Mouse (Mus musculus) cerebellum, adult 2 months (tissue): ENCODE measurements around the gene Itgb7. TPM values are rescaled to one million over a fixed set of nuclear protein-coding genes. Genes with fewer than 3 reads are reported as not detected.

Experiments used
- DNase-seq, 2 experiments: peaks; one replicate each; pipeline ENCODE4 v3.0.0; 2021
- H3K27ac ChIP-seq: fragments of 200-500 bp; 2 replicates; pipeline ENCODE4 v1.5.1; 2012; ENCODE audit warnings: low read length, control low read depth, inconsistent platforms; ENCODE audit not compliant: insufficient read depth
- H3K27me3 ChIP-seq: fragments of 200-500 bp; 2 replicates; pipeline ENCODE4 v1.6.1; 2012; ENCODE audit warnings: inconsistent platforms, mild to moderate bottlenecking, low read length, moderate library complexity; ENCODE audit not compliant: control insufficient read depth, insufficient read depth
- H3K4me1 ChIP-seq: fragments of 200-500 bp; 2 replicates; pipeline ENCODE4 v1.6.1; 2011; ENCODE audit warnings: low read length; ENCODE audit not compliant: control insufficient read depth, insufficient read depth
- H3K4me3 ChIP-seq: fragments of 200-500 bp; replicated peaks from 2 replicates; pipeline ENCODE3; 2011; ENCODE audit warnings: mild to moderate bottlenecking, low read depth, low read length, control low read depth; ENCODE audit not compliant: insufficient read depth
- CTCF ChIP-seq: fragments of 200-500 bp; IDR thresholded peaks from 2 replicates; pipeline ENCODE4 v1.5.1; 2011; ENCODE audit warnings: low read depth, mild to moderate bottlenecking, control low read depth, low read length, moderate library complexity, borderline replicate concordance; ENCODE audit not compliant: insufficient read depth
- POLR2A ChIP-seq: fragments of 200-500 bp; IDR thresholded peaks from 2 replicates; pipeline ENCODE4 v1.6.1; 2011; ENCODE audit warnings: low read length, control low read depth, borderline replicate concordance; ENCODE audit not compliant: insufficient read depth
- WGBS: fragments of 180-500 bp; shearing (Covaris S2); methylation state at CpG from one replicate; pipeline ENCODE4 v1.1.7; 2018; 5-methylcytosine and 5-hydroxymethylcytosine counted together
- polyA plus RNA-seq: library from polyadenylated mRNA; depleted of rRNA; stranded (reverse); fragments of >200 nt; gene quantifications from 2 replicates; pipeline ENCODE4 v1.2.3, GENCODE M21; 2012

Gene Itgb7
- polyA plus RNA-seq, 1 experiment, result 5.2 TPM

DNA sequence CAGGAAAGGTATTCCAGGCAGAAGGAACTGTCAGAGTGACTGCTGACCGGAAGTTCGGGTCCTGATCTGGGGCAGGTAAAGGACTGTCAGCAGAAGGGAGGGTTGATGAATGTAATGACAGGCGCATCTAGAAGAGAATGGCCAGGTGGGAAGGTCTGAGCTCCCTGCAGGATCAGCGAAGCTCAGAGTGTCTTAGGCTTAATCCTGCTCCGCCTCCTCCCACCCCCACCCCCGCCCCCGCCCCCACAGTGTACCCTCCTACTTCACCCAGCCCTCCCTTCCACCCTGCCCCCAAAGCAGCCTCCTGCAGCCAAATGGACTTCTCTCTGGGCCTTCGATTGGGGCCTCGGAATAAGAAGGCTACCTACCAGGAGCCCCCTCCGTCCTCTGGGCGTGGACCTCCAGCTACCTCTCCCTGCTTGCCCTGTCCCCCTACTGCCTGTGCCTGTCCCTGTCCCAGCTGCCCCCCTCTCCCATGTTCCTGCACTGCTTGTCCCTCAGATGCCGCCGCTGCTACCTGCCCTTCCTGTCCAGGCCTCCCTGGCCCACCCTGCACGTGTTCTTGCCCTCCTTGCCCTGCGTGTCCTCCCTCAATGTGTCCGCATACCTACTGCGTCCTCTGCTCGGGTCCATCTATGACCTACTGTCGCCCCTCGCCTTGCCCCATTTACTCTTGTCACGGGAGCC, 38.7 kb upstream of the Itgb7 start, which contains the start of gene Gm9918:
TSS of gene Gm9918 (plus strand) at position 290 of the 687 bp plus-strand sequence.
- WGBS, result 14% methylated on average over 20 of the region's 21 CpGs
- Histone ChIP-seq H3K4me3 (no peak within 1 kb of the TSS), H3K27ac (no peak within 1 kb of the TSS), H3K4me1 (no peaks in the 10 kb centered on the region), H3K27me3 (no peaks in the 10 kb centered on the region)
- DNase-seq, result no peak
- no peak for TF ChIP-seq POLR2A
- no peak for TF ChIP-seq CTCF

DNA sequence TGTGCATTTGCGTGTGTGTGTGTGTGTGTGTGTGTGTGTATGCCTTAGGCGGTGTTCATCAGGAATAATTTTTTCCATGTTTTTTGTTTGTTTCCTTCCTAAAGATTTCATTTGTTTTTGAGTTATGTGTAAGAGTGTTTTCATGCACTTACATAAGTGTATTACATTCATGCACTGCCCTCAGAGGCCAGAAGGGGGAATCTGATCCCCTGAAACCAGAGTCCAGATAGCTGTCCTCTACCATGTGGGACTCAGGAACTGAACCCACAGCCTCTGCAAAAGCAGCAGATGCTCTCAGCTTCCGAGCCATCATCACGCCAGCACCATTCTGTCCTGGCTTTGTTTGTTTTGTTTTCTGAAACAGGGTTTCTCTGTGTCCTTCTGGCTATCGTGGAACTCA, 33.8 kb upstream of the Itgb7 start:
- no peak for DNase-seq
- WGBS, result 86% methylated on average over 5 of the region's 5 CpGs
- no peaks in the 10 kb centered on the region for H3K4me1 ChIP-seq
- TF ChIP-seq CTCF, result no peak
- TF ChIP-seq POLR2A, result no peak
- no peak overlapping the region for H3K4me3 ChIP-seq
- H3K27ac ChIP-seq, result no peak overlapping the region
- H3K27me3 ChIP-seq, result no peaks in the 10 kb centered on the region

DNA sequence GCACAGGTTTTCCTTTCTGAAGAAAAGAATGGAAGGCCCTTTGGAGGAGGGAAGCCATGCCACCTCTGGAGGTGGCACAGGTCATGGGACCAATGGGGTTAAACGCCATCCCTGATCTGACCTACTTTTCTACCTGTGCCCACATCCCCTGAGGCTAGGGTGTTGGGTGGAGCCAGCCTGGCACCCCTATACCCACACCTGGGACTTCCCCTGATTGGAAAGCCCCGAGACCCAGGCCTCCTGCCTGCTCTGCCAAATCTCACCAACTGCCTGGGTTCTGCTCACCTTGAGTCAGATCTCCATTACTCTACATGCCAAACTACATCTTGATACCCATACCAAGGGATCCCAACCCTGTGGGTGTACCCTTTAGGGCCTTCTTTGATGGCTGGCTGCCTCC, 31.3 kb upstream of the Itgb7 start:
- WGBS, result 72% methylated on average over 2 of the region's 2 CpGs
- Histone ChIP-seq H3K27ac (no peak overlapping the region), H3K27me3 (no peaks in the 10 kb centered on the region), H3K4me1 (no peaks in the 10 kb centered on the region), H3K4me3 (no peak overlapping the region)
- TF ChIP-seq POLR2A (no peak), CTCF (no peak)
- no peak for DNase-seq

DNA sequence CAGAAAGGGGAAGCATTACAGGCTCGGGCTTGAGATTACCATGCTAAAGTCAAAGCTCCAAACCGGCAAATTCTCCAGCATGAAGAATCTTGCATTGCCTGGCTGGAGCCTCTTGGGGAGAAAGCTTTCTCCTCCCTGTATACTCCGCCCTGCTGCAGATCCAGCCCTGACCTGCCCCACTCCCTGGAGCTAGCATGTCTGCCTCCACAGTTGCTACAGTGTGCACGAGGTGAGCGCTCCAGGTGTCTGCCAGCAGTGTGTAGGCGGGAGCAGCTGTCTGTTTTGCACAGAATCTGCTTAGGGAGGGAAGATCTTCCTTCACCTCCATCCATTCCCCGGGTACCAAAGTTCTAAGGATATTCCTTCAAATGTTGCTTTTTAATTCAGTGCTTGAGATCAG, 30.8 kb upstream of the Itgb7 start:
- 46% methylated on average over 7 of the region's 7 CpGs for WGBS
- Histone ChIP-seq H3K4me1 (no peaks in the 10 kb centered on the region), H3K27ac (no peak overlapping the region), H3K4me3 (no peak overlapping the region), H3K27me3 (no peaks in the 10 kb centered on the region)
- DNase-seq, result no peak
- TF ChIP-seq POLR2A (no peak), CTCF (no peak)

DNA sequence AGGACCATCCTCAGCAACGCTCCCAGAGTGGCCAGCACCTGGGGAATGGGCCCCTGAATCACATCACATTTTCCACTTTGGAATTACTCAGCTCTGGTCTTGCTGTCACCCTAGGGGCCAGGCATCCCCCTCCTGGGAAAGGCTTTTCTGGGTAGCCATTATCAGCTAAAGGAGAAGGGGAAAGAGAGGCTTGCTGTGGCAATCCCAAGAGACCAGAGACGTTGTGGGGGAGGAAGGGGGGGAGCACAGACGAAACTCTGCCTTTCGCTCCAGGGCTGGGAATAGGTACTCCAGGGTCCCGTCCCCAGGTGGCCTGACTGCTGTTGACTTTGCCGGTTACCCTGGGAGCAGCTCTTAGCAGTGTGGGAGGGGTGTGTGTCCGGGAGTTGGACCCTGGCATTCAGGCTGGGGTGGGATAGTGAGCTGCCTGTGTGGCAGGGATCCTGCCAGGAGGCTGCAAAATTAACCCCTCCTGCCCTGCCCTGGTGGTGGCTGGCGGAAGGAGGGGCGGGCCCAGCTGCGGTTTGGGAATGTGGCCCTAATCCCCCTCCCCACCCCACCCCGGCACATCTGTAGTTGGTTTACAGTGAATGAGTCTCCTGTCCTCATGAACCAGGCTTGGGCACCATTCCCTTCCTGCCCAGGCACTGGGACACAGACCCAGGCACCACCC, 27.0 kb upstream of the Itgb7 start:
- TF ChIP-seq CTCF, result no peak
- no peak overlapping the region for H3K4me3 ChIP-seq
- no peaks in the 10 kb centered on the region for H3K4me1 ChIP-seq
- no peak for DNase-seq
- H3K27ac ChIP-seq, result no peak overlapping the region
- WGBS, result 39% methylated on average over 11 of the region's 11 CpGs
- no peaks in the 10 kb centered on the region for H3K27me3 ChIP-seq

DNA sequence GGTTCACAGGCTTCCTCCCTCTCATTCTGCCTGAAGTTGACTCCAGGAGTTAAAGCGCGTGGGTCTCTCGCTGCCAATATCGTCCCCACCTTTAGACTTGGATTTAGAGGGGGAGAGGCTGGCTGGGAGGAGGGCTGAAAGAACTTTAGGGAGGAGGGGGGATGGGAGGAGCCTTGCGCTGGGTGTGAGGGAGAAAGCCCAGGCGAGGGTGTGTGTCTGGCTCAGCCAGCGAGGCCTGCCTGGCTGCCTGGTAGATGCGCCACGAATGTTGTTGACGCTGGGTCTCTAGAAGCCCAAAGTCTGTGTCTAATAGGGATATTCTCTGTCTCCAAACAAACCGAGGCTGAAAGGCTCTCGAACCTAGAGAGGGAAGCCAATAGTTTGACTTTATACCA, 26.3 kb upstream of the Itgb7 start:
- Histone ChIP-seq H3K4me3 (peak overlapping the region; percentile 70), H3K4me1 (no peaks in the 10 kb centered on the region), H3K27ac (0 out of 2 replicates have a peak overlapping the region, but pooled peaks have one; percentile 75), H3K27me3 (no peaks in the 10 kb centered on the region)
- peak; percentile 48 to 50 for DNase-seq
- TF ChIP-seq POLR2A (no peak), CTCF (no peak)
- 18% methylated on average over 12 of the region's 12 CpGs for WGBS

DNA sequence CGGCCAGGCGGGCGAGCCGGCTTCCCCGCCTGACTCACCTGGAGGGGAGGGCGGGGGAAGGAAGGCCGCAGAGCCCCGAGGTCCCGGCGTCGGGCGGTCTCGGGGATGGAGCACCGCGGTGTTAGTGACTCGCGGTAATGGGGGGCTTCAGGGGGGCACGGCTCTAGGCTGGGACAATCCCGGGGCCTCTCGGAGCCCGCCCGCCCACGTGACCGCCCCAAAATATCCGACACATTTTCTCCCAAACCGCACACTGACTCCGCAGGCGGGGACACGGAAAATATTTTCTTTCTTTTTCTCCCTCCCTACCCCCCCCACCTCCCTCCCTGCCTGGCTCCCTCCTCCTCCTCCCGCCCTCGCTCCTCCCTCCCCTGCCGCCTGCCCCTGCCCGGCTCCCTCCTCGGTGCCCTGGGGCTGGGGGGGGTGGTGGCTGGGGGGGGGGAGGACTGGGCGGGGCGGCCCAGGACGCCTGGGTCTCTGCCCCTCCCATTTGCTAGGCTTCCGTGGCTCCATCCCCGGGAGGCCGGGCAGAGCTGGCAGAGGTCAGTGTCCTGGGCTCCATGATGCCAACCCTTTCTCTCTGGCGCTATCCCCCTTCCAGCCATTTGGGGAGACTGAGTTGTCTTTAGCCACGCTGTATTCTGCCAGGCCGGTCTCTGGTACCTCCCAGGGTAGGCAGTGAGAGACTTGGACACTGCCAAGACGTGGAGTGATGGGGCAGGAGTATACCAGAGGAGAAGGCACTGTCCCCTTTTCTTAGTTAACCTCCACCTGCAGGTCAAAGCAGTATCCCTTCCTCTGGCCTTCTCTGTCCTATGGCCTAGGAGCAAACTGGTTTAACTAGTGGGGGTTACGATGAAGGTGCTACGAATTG, 25.7 kb upstream of the Itgb7 start, which contains the start of gene Rarg:
TSS of gene Rarg (minus strand) at position 316 of the 874 bp plus-strand sequence.
- H3K27me3 ChIP-seq, result no peaks in the 10 kb centered on the region
- TF ChIP-seq POLR2A (0 out of 2 replicates have a peak, but pooled peaks have one; percentile 32), CTCF (no peak)
- no peaks in the 10 kb centered on the region for H3K4me1 ChIP-seq
- 1% methylated on average over 39 of the region's 46 CpGs for WGBS
- DNase-seq, result peak; percentile 67 to 76
- H3K27ac ChIP-seq, result peak within 1 kb of the TSS; percentile 75
- peak within 1 kb of the TSS; percentile 70 for H3K4me3 ChIP-seq
